8 mouse cellular contexts compared by ENCODE assay signal in genomic region chr17:46710959-46711597, GRCm38 (mm10). TPM values are rescaled to one million over a fixed set of nuclear protein-coding genes. Genes with fewer than 3 reads are reported as not detected.
A peak's percentile ranks its signal among the peaks of the same experiment; 100 is the strongest.
DNase-seq lines count a peak whose midpoint lies in the region; ATAC-seq and TF ChIP-seq lines count a peak whose summit lies in the region.

Pex6 (plus strand) TSS chr17:46711463.

- H3K9ac ChIP-seq in kidney, embryonic 15.5 days = peak within 1 kb of the TSS; percentile 95

- peak within 1 kb of the TSS; percentile 95 for H3K4me3 ChIP-seq in bone marrow macrophage, adult 2 months (ENCODE audit: insufficient read depth, low read length)
- H3K4me3 ChIP-seq in embryonic fibroblast, embryonic 13.5 days (ENCODE audit: insufficient read depth, low read length) = peak within 1 kb of the TSS; percentile 93
- peak within 1 kb of the TSS; percentile 100 for H3K4me3 ChIP-seq in heart, embryonic 10.5 days
- peak within 1 kb of the TSS; percentile 98 for H3K4me3 ChIP-seq in kidney, embryonic 15.5 days (replicated peaks)

- DNase-seq in A20 (ENCODE audit: low read depth, low spot score) = peak; percentile 96
- DNase-seq in heart, embryonic 10.5 days (ENCODE audit: low spot score) = peak; percentile 97
- peak; percentile 90 for DNase-seq in liver
- DNase-seq in spleen, postnatal 4 days (ENCODE audit: low spot score in 2 of 2) = peak; percentile 87 to 93

- peak within 1 kb of the TSS; percentile 39 for H3K27ac ChIP-seq in bone marrow macrophage, adult 2 months (ENCODE audit: insufficient read depth, low read depth, low read length)
- H3K27ac ChIP-seq in embryonic fibroblast, embryonic 13.5 days (ENCODE audit: insufficient read depth, low read length) = no peak within 1 kb of the TSS
- peak within 1 kb of the TSS; percentile 92 for H3K27ac ChIP-seq in heart, embryonic 10.5 days
- peak within 1 kb of the TSS; percentile 80 for H3K27ac ChIP-seq in kidney, embryonic 15.5 days

- H3K9me3 ChIP-seq in heart, embryonic 10.5 days = no peaks in the 10 kb centered on the region
- no peaks in the 10 kb centered on the region for H3K9me3 ChIP-seq in kidney, embryonic 15.5 days (replicated peaks)

- H3K27me3 ChIP-seq in heart, embryonic 10.5 days (ENCODE audit: insufficient read depth, poor library complexity, severe bottlenecking) = no peaks in the 10 kb centered on the region
- no peaks in the 10 kb centered on the region for H3K27me3 ChIP-seq in kidney, embryonic 15.5 days

- TF ChIP-seq CTCF in bone marrow macrophage, adult 2 months (IDR thresholded peaks at IDR 0.05; ENCODE audit: low read depth, low read length) = 0 out of 2 replicates have a peak, but pooled peaks have one; percentile 13
- no peak for TF ChIP-seq CTCF in embryonic fibroblast, embryonic 13.5 days (IDR thresholded peaks at IDR 0.05; ENCODE audit: borderline replicate concordance, insufficient read depth, low read length)

- peak; percentile 88 for ATAC-seq in kidney, embryonic 15.5 days (replicated peaks; ENCODE audit: low FRiP score)
- peak; percentile 95 for ATAC-seq in monocyte, adult 5-6 weeks (replicated peaks; ENCODE audit: insufficient number of reproducible peaks, low FRiP score, low TSS enrichment, poor library complexity, severe bottlenecking)

- 7% methylated on average over 36 of the region's 36 CpGs for WGBS in heart, embryonic 10.5 days
- WGBS in kidney, embryonic 15.5 days = 7% methylated on average over 36 of the region's 36 CpGs

- peak within 1 kb of the TSS; percentile 94 for H3K4me2 ChIP-seq in kidney, embryonic 15.5 days

- peaks cover 8% of the 10 kb centered on the region; the same call in 1 of the 2 replicates for H3K4me1 ChIP-seq in bone marrow macrophage, adult 2 months (ENCODE audit: control insufficient read depth, insufficient read depth, low read length)
- no peaks in the 10 kb centered on the region for H3K4me1 ChIP-seq in embryonic fibroblast, embryonic 13.5 days (ENCODE audit: control insufficient read depth, insufficient read depth, low read length)
- peaks cover 28% of the 10 kb centered on the region for H3K4me1 ChIP-seq in heart, embryonic 10.5 days
- peaks cover 20% of the 10 kb centered on the region for H3K4me1 ChIP-seq in kidney, embryonic 15.5 days

- no peak for TF ChIP-seq POLR2A in bone marrow macrophage, adult 2 months (IDR thresholded peaks at IDR 0.05; ENCODE audit: borderline replicate concordance, low read depth, low read length)
- TF ChIP-seq POLR2A in embryonic fibroblast, embryonic 13.5 days (IDR thresholded peaks at IDR 0.05; ENCODE audit: low read depth, low read length) = peak; percentile 80

- peaks cover 25% of the 10 kb centered on the region for H3K36me3 ChIP-seq in heart, embryonic 10.5 days
- peaks cover 26% of the 10 kb centered on the region for H3K36me3 ChIP-seq in kidney, embryonic 15.5 days

RNA-seq across cellular contexts. Expression of gene Pex6, which starts in this region (rescaled TPM):
- 26.6 and 27.8 TPM in 2 replicates for polyA plus RNA-seq in bone marrow macrophage, adult 2 months (2012; ENCODE audit: insufficient read depth, insufficient read length, missing spikeins)
- 11.1 and 13.1 TPM in 2 replicates for polyA plus RNA-seq in embryonic fibroblast, embryonic 13.5 days (2011; ENCODE audit: insufficient read length, low read depth, missing spikeins)
- polyA plus RNA-seq in heart, embryonic 10.5 days (2016; fragmentation: Nextera tagmentation; extraction: Ambion mirVana) = 14.0 and 21.9 TPM in 2 replicates
- 25.6 and 28.5 TPM in 2 replicates for polyA plus RNA-seq in kidney, embryonic 15.5 days (2015; fragmentation: Nextera tagmentation; extraction: Ambion mirVana)
- total RNA-seq in monocyte, adult 5-6 weeks (2017) = 5.4 to 11.1 TPM (median 10.3 TPM) in 3 replicates
